Mouse (Mus musculus) olfactory bulb, adult 2 months (tissue): ENCODE results near the gene Sipa1l3. TPM values are rescaled to one million over a fixed set of nuclear protein-coding genes. Genes with fewer than 3 reads are reported as not detected.

Experiments
- H3K27ac ChIP-seq: fragments of 200-500 bp; 2 replicates; pipeline ENCODE4 v1.5.1; 2012; ENCODE audit warnings: low read depth, low read length; ENCODE audit not compliant: insufficient read depth
- H3K4me1 ChIP-seq: fragments of 200-500 bp; 2 replicates; pipeline ENCODE4 v1.6.1; 2012; ENCODE audit warnings: low read length; ENCODE audit not compliant: control insufficient read depth, insufficient read depth
- H3K4me3 ChIP-seq: fragments of 200-500 bp; 2 replicates; pipeline ENCODE4 v1.5.1; 2012; ENCODE audit warnings: mild to moderate bottlenecking, low read depth, low read length, moderate library complexity; ENCODE audit not compliant: insufficient read depth
- CTCF ChIP-seq: fragments of 200-500 bp; IDR thresholded peaks from 2 replicates; pipeline ENCODE4 v1.5.1; 2012; ENCODE audit warnings: low read depth, mild to moderate bottlenecking, low read length, moderate library complexity; ENCODE audit not compliant: insufficient read depth
- POLR2A ChIP-seq: fragments of 200-500 bp; IDR thresholded peaks from 2 replicates; pipeline ENCODE4 v1.6.1; 2012; ENCODE audit warnings: mild to moderate bottlenecking, low read depth, low read length, moderate library complexity; ENCODE audit not compliant: insufficient read depth
- WGBS: fragments of 180-500 bp; shearing (Covaris S2); methylation state at CpG from one replicate; pipeline ENCODE4 v1.1.7; 2018; 5-methylcytosine and 5-hydroxymethylcytosine counted together
- polyA plus RNA-seq: library from polyadenylated mRNA; stranded (reverse); fragments of >200 nt; gene quantifications from 2 replicates; pipeline ENCODE4 v1.2.4, GENCODE M21; 2012; ENCODE audit warnings: low replicate concordance; ENCODE audit not compliant: missing spikeins, insufficient read depth, insufficient read length

Sipa1l3 gene
- polyA plus RNA-seq, 1 experiment = not detected

DNA sequence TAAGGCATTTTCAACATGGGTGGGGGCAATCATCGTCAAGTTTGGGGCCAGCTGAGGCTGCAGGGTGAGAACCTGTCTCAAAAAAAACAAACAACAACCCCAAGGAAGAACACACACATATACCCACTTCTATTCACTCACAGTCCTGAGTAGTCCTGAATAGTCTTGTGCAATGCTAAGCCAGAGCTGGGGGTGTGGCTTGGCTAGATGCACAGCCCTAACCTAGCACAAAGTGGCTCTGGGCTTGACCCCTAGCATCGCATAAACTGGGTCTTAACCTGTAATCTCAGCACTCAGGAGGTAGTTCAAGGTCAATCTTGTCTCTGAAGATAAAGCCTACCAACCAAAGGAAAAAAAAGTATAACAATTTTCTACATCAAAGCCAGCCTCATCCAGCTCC lies 101.5 kb downstream of the Sipa1l3 start:
- peaks cover 17% of the 10 kb centered on the region for H3K4me1 ChIP-seq
- WGBS = 55% methylated on average over 2 of the region's 2 CpGs
- TF ChIP-seq POLR2A (no peak), CTCF (no peak)
- H3K27ac ChIP-seq = no peak overlapping the region
- H3K4me3 ChIP-seq = no peak overlapping the region

DNA sequence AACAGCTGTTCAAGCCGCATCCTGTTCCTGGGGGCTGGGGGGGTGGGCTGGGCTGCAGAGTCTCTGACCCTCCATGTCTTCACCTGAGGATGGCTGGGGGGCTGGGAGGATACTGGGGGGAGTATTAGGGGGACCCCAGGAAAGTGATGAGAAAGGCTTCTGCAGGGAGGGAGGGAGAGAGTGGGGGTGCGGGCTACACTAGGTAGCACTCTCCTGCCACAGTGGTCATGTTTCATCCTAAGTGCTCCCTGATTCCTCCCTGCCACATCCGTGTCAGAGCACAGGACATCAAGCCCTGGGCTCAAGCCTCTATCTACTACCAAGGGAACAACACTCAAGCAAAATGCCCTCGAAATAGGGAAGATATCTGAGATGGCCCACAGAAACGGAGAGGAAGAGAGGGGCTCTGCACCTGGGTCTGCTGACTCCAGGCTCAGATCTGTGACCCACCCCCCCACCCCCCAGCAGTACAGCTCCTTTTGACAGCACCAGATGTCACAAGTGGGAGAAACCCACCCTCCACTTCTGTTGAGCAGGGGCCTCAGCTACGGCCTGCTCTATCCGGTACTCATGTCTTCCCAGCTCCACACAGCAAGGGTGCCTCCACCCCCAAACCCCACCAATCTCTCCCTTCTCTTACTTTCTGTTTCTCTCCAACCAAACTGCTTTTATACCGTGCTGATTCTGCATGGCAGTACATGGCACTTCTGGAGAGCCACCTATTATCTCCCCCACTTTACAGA lies 106.4 kb downstream of the Sipa1l3 start:
- peaks cover 11% of the 10 kb centered on the region for H3K4me1 ChIP-seq
- WGBS = 78% methylated on average over 8 of the region's 8 CpGs
- no peak overlapping the region for H3K4me3 ChIP-seq
- no peak overlapping the region for H3K27ac ChIP-seq
- TF ChIP-seq CTCF (no peak), POLR2A (no peak)

DNA sequence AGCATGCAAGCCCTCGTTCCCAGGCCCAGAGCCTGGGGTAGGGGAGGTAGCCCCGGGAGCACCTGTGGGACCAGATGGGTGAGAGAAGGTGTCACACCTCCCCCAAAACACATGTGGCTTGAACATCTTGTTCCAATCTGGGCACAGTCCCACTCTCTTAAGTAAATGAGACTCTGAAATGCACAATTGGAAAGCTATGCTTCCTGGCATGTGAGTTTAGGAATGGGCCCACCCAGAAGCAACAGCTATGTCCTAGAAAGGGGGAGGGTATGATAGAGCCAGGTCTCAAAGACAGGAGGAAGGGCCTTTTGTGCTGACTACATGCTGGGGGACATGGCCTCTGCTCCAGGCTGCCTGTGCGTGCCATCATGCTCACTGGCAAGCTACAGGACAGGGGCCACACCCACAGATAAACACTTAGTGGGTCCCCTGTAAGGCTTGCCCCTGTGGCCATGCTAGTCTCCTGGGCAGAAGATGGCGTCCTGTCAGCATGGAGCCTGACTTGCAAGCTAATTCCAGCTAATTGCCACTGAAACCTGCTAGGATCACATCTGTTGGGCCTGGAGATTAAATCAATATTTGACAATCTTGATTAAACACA lies 107.1 kb downstream of the Sipa1l3 start:
- TF ChIP-seq CTCF (no peak), POLR2A (no peak)
- 77% methylated on average over 4 of the region's 4 CpGs for WGBS
- Histone ChIP-seq H3K4me3 (no peak overlapping the region), H3K4me1 (peaks cover 11% of the 10 kb centered on the region), H3K27ac (no peak overlapping the region)

- Histone ChIP-seq H3K4me1 (peaks cover 11% of the 10 kb centered on the region), H3K4me3 (no peak overlapping the region), H3K27ac (no peak overlapping the region)
- 91% methylated on average over 8 of the region's 8 CpGs for WGBS
- TF ChIP-seq POLR2A (no peak), CTCF (no peak)
Observed at GRCm38 (mm10) chr7:29410402-29410801, 108.0 kb downstream of the Sipa1l3 start.

GRCm38 (mm10) chr7:29406855-29407254 lies 111.6 kb downstream of the Sipa1l3 start:
- Histone ChIP-seq H3K4me1 (peaks cover 7% of the 10 kb centered on the region), H3K4me3 (no peak overlapping the region), H3K27ac (no peak overlapping the region)
- TF ChIP-seq CTCF (no peak), POLR2A (no peak)
- 91% methylated on average over 4 of the region's 4 CpGs for WGBS

- Histone ChIP-seq H3K4me3 (no peak overlapping the region), H3K4me1 (no peaks in the 10 kb centered on the region; the same call in 1 of the 2 replicates), H3K27ac (no peak overlapping the region)
- 90% methylated on average over 2 of the region's 2 CpGs for WGBS
- no peak for TF ChIP-seq POLR2A
- TF ChIP-seq CTCF = no peak
Observed at GRCm38 (mm10) chr7:29404126-29404525, 114.3 kb downstream of the Sipa1l3 start.

GRCm38 (mm10) chr7:29402015-29402414 lies 116.4 kb downstream of the Sipa1l3 start:
- Histone ChIP-seq H3K4me1 (peaks cover 2% of the 10 kb centered on the region; the same call in 1 of the 2 replicates), H3K4me3 (no peak overlapping the region), H3K27ac (no peak overlapping the region)
- WGBS = 96% methylated on average over 4 of the region's 4 CpGs
- no peak for TF ChIP-seq POLR2A
- TF ChIP-seq CTCF = no peak

- 94% methylated on average over 8 of the region's 8 CpGs for WGBS
- Histone ChIP-seq H3K4me3 (no peak overlapping the region), H3K27ac (no peak overlapping the region), H3K4me1 (0 out of 2 replicates have a peak, but pooled peaks cover 2% of the 10 kb centered on the region)
- TF ChIP-seq POLR2A (no peak), CTCF (no peak)
Observed at GRCm38 (mm10) chr7:29400451-29400850, 118.0 kb downstream of the Sipa1l3 start.

DNA sequence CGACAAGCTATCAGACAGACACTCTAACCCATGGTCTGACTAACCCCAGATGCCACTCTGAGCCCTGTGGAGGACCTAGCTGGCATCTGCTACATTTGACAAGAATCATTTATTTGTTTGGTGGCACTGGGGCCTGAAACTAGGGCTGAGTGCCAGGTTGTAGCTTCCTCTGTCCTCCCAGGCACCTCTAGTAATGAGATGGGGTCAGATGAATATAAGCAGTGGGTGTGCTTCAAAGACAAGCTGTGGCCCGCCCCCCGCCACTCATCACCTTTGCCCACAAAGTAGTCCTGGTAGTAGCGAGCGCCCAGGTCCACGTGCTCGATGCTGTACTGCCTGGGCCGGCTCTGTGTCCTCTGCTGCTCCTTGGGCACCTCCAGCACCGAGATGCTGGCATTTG lies 119.4 kb downstream of the Sipa1l3 start:
- H3K27ac ChIP-seq = no peak overlapping the region
- H3K4me3 ChIP-seq = no peak overlapping the region
- TF ChIP-seq CTCF (no peak), POLR2A (no peak)
- 0 out of 2 replicates have a peak, but pooled peaks cover 2% of the 10 kb centered on the region for H3K4me1 ChIP-seq
- 90% methylated on average over 9 of the region's 9 CpGs for WGBS

GRCm38 (mm10) chr7:29397486-29397885 lies 121.0 kb downstream of the Sipa1l3 start:
- 68% methylated on average over 3 of the region's 3 CpGs for WGBS
- Histone ChIP-seq H3K4me3 (no peak overlapping the region), H3K4me1 (peaks cover 8% of the 10 kb centered on the region; the same call in 1 of the 2 replicates), H3K27ac (no peak overlapping the region)
- no peak for TF ChIP-seq CTCF
- TF ChIP-seq POLR2A = no peak
